Mouse (Mus musculus) kidney, adult 11 months (tissue): ENCODE data around the gene Ghrl.
"Not testable (repeated sequence)": the region's sequence is repeated elsewhere in the genome, so short reads cannot be mapped to it uniquely, and the experiment has no call there.

Experiments
- DNase-seq: peaks from one replicate; pipeline ENCODE4 v3.0.0; 2022

Ghrl gene

GRCm38 (mm10) chr6:113696582-113697221 is 23.0 kb downstream of the Ghrl start, which contains the start of gene Tatdn2:
Gene Tatdn2 (plus strand): TSS chr6:113697050.
- peak; percentile 99 for DNase-seq

DNA sequence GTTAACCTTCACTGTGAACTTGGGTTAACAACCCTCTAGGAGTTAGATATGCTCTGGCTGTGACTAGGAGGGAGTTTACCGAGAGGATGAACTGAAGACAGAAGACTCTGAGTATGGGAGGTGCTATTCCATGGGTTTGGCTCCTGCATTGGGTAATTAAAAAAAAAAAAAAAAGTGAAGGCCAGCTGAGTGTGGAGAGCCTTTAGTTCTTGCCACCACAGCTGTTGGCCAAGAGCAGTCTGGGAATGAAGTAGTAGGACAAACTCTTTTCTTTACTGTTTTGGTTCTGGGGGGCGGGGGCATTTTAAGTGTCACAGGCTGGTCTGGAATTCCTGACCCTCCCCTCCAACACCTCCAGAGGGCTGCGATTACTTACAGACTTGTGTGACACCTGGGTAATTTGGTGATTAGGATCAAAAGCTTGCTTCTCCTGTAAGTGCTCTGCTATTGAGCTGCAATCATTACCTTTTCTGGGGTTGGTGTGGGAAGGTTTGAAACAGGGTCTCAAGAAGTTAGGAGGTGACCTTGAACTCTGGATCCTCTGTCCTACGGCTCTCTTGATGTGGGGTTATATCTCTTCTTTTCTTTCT is 23.8 kb downstream of the Ghrl start:
- DNase-seq: peak; percentile 14

GRCm38 (mm10) chr6:113695203-113695602 is 24.5 kb downstream of the Ghrl start:
- DNase-seq: no peak

GRCm38 (mm10) chr6:113693377-113693776 is 26.3 kb downstream of the Ghrl start:
- DNase-seq: no peak

GRCm38 (mm10) chr6:113692661-113693133 is 27.0 kb downstream of the Ghrl start:
- peak; percentile 33 for DNase-seq

DNA sequence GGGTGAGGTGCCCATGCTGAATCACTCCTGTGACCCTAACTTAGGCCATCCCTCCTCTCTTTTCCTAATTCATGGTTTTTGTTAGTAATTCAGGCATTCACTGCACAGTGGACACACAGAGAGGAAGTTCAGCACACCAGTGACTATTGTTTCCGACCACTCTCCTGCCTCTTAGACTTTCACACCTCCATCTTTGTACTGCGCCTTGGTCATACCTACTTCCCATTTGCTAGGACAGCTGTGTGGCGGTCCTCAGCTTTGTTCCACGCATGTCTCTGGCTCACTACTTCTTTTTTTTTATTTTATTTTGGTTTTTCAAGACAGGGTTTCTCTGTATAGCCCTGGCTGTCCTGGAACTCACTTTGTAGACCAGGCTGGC is 28.6 kb downstream of the Ghrl start:
- no peak for DNase-seq

DNA sequence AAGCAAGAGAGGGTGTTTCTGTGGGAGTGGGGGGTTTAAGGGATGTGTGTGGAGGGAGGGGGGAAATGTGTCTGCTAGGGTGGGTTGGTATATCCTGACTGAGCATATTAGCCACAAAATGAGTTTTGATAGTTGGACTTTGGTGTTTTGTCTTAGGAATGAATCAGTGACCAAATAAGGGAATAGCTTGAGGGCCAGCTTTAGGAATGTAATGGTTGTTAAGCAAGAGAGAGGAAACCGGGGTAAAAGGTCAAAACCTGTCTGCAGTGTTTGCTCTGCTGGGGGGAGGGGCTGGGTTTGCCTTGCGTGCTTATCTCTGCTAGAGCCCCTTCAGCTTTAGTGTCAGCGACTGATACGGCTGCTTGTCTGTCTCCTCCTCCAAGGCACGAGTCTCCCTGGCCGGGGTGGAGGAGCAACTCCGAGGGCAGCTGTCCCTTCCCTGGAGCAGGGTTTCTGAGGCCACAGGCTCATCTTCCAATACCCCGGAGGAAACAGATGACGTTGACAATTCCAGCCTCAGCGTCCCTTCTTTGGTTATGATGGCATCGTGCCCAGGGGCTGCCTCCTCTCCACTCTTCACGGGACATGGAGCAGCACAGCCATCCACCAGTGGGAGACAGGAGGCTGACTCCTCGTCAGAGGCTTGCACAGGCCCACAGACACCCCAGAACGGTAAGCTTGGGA is 29.1 kb downstream of the Ghrl start:
- peak; percentile 91 for DNase-seq

GRCm38 (mm10) chr6:113690008-113690399 is 29.7 kb downstream of the Ghrl start:
- peak; percentile 91 for DNase-seq

DNA sequence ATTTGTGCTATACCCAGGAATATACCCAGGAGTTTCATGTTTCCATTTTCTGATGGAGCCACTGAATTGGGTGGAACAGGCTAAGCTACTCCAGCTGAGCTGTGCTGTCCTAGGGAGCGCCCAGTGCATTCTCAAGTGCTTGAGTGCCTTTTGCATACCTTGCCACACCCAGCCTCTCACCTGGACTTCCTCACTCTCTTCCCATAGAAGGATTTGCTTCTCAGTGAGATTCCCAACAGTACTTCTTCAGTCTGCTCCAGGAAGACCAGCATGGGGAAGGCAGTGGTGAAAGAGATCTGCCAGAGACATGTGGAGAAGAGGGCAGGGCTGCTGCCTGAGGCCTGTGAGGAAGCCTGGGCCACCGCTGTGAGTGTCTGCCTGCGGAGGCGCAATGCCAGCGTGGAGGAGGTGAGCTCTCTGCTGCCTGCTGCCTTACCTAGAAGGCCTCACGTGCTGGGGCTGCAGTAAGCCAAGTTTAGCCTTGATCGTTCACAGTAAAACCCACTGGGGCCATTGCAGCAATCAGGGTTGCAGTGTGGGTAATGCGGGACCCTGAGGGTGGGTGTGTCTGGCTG is 33.0 kb downstream of the Ghrl start:
- DNase-seq: no peak

DNA sequence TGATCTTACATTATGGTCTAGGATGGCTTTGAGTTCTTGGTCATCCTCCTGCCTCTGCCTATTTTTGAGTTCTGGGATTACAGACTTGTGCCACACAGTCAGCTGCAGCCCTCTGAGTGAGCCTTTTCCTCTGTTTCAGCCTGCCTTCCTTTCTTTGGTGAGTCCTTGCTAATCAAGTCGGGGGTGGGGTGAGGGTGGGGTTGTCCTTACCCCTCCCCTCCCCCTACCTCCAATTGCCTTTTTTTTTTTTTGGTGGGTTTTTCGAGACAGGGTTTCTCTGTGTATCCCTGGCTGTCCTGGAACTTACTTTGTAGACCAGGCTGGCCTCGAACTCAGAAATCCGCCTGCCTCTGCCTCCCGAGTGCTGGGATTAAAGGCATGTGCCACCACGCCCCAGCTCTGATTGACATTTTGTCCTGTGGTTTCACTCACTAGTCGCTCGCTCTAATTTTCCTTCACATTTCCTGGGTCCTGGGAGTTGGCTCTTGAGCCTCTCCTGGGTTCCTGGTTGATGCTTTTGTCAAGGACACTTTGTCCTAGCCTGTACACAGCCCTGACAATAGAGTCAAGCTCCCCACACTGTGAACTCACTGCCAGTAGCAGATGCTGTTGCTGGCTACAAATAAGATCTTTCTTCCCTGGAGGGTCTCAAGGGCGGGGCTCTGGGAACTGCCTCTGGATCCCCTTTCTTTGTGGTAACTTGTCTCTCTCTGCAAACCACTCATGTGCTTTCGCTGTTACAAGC is 36.4 kb downstream of the Ghrl start:
- DNase-seq: no peak

DNA sequence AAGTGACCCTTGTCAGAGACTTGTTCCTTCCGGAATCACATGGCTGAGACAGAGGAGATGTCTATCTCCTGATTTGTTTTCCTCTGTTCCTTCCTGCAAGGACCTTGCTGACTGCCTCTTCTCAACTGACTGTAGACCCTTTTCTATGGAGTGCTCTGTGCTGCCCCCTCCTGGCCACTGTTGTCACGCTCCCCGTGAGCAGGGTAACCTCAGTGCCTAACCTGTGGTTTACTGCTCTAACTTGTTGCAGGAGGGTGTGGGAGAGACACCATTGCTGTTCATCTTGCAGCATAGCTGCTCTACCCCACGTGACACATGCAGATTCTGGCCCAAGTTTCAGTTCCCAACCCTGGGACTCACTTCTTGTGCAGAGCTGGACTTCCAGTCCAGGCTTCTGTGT is 38.4 kb downstream of the Ghrl start:
- peak; percentile 87 for DNase-seq

- no peak for DNase-seq
These were observed 39.6 kb downstream of the Ghrl start for GRCm38 (mm10) chr6:113679993-113680566.

DNA sequence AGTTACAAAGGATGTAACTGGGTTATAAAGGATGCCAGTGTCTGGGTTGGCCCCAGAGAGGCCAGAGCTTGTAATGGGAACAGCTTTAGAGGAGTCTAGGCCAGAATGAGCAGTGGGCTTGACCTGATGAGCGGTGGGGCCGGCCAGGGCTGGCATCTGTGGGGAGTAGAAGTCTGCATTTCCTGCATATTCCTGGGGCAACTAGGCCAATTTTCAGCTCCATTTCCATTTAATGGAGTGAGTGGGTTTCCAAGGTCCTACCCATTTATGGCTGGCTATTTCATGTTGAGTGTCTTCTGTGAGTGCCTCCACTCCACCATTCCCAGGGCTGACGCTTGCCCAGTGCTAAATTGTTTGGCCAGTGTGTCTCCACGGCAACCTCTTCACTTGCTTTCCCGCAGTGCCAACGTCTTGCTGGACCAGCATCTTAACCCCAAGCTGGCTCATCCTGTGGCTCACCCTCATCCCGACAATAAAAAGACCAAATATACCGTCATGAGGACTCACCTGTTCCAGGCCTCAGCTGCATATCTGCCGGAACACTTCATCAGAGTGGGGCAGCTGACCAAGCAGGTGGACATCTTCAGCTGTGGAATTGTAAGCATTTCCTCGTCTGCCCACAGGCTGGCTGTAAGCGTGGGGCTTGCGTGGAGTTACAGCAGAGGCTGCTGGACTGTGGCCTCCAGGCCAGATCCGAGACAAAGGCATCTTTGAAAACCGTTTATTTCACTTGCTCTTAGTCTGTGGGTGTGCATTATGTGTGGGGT is 41.3 kb downstream of the Ghrl start:
- no peak for DNase-seq

DNA sequence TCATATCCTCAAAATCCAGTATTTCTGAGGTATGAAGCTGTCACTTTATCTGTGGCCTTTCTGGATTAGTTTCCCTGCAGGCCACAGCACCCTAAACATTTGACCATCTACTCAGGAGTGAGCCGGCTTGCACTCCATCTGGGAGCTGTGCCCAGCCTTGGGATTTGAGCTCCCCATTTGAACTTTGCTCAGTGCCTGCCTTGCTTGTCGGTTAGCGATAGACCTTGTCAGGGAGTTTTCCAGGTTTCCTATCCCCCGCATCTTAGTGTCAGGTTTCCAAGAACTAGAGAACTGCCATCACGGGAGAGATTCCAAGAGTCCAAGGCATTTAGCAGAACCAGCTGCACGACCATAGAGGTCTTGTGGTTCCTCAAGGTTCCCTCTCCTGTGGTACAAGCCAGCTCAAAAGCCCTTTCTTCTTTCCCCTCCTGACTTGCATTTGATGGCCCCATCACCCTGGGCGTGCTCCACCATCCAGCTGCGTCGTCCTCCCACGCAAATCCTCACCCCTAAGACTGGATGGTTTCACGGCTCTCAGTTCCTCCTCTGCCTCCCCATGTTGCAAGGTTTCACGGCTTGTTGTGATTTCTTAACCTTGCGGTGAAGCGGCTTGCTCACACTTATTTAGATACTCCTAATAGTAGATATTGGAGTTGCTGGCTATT is 42.5 kb downstream of the Ghrl start:
- DNase-seq: peak; percentile 71

DNA sequence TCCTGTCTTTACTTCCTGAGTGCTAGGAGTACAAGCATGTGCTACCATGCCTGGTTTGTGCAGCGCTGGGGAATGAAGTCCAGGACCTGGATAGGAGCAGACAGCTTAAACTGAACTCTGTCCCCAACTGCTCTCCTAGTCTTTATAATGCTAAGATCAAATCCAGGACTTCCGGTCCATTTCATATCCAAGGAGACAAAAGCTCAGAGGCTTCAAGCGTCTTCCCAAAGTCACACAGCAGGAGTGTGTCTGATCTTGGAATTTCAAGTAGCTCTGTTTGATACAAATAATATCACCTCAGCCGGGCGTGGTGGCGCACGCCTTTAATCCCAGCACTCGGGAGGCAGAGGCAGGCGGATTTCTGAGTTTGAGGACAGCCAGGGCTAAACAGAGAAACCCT is 43.7 kb downstream of the Ghrl start:
- no peak for DNase-seq

GRCm38 (mm10) chr6:113675234-113675633 is 44.4 kb downstream of the Ghrl start:
- no peak for DNase-seq

GRCm38 (mm10) chr6:113672989-113673388 is 46.7 kb downstream of the Ghrl start:
- no peak for DNase-seq

DNA sequence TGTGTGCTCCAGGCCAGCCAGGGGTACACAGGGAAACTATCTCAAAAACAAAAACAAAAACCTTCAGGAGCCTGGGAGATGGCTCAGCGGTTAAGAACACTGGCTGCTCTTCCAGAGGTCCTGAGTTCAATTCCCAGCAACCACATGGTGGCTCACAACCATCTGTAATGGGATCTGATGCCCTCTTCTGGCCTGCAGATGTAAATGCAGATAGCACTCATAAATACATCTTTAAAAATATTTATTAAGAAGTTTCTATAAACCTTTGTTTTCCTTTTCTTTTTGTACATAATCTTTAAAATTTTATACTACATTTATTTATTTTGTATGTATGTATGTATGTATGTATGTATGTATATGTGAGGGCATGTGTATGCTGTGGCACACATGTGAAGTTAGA is 47.7 kb downstream of the Ghrl start:
- not testable (repeated sequence) for DNase-seq

DNA sequence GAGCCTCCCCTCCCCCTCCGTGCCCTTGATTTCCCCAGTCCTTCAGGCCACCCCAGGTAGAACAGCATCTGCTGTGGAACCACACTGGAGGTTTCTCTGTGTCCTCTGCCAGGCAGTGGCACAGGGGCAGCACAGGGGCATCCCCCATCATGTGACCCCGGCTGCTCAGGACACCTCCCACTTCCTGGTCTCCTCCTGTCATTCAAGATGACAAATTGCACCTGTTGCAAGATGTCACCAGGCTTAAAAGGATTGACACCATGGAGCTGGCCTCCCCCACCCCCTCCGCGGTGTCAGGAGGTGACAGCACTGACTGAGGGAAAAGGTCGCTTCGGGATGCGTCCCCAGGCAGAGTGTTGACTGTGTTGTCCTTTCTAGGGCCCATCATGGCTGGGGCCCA is 49.9 kb downstream of the Ghrl start:
- no peak for DNase-seq

- DNase-seq: no peak
These were observed 51.2 kb downstream of the Ghrl start for GRCm38 (mm10) chr6:113668287-113669154.
